Mouse (Mus musculus) forebrain, postnatal 0 days (tissue): Measurements from ENCODE around the gene Frmd4b. TPM values are rescaled to one million over a fixed set of nuclear protein-coding genes. Genes with fewer than 3 reads are reported as not detected.
"Not testable (repeated sequence)": the region's sequence is repeated elsewhere in the genome, so short reads cannot be mapped to it uniquely, and the experiment has no call there.

Experiments
- ATAC-seq: fragments of 200-750 bp; cut with Nextera tagmentation; 2 replicates; pipeline ENCODE4 v1.8.0; 2017; ENCODE audit warnings: mild to moderate bottlenecking, moderate library complexity
- DNase-seq: peaks from one replicate; pipeline ENCODE4 v3.0.0-alpha.2; 2015
- H3K27ac ChIP-seq: fragments of 300-500 bp; sonication (generic); 2 replicates; pipeline ENCODE4 v1.5.1; 2014; ENCODE audit warnings: low read depth, mild to moderate bottlenecking, antibody characterized with exemption, low read length, moderate library complexity, mixed read lengths
- H3K27me3 ChIP-seq: fragments of 300-500 bp; sonication (generic); 2 replicates; pipeline ENCODE4 v1.6.1; 2014; ENCODE audit warnings: mild to moderate bottlenecking, low read length, mixed read lengths; ENCODE audit not compliant: insufficient read depth
- H3K36me3 ChIP-seq: fragments of 300-500 bp; sonication (generic); 2 replicates; pipeline ENCODE4 v1.6.1; 2014; ENCODE audit warnings: mild to moderate bottlenecking, moderate library complexity; ENCODE audit not compliant: insufficient read depth
- H3K4me1 ChIP-seq: fragments of 300-500 bp; sonication (generic); 2 replicates; pipeline ENCODE4 v1.6.1; 2014; ENCODE audit warnings: antibody characterized with exemption; ENCODE audit not compliant: insufficient read depth
- H3K4me2 ChIP-seq: fragments of 300-500 bp; sonication (generic); 2 replicates; pipeline ENCODE4 v1.6.1; 2014; ENCODE audit warnings: low read depth, mild to moderate bottlenecking, moderate library complexity
- H3K4me3 ChIP-seq: fragments of 300-500 bp; sonication (generic); 2 replicates; pipeline ENCODE4 v1.5.1; 2014; ENCODE audit warnings: low read depth, low read length, mixed read lengths
- H3K9ac ChIP-seq: fragments of 300-500 bp; sonication (generic); 2 replicates; pipeline ENCODE4 v1.6.1; 2014; ENCODE audit warnings: mild to moderate bottlenecking
- H3K9me3 ChIP-seq: fragments of 300-500 bp; sonication (generic); 2 replicates; pipeline ENCODE4 v1.6.1; 2016; ENCODE audit warnings: low read length
- CTCF ChIP-seq: sonication (generic); IDR thresholded peaks from 2 replicates; pipeline ENCODE4 v1.5.1; 2016; ENCODE audit warnings: antibody characterized with exemption, control low read depth, low read depth
- WGBS: fragments of 180-500 bp; shearing (Covaris S2); extraction: QIAGEN DNeasy Blood & Tissue Kit; methylation state at CpG from one replicate; pipeline ENCODE4 v1.1.7; 2014; 5-methylcytosine and 5-hydroxymethylcytosine counted together
- polyA plus RNA-seq: library from polyadenylated mRNA; unstranded; fragments of >200 nt; fragmentation: Nextera tagmentation; extraction: Ambion mirVana; gene quantifications from 2 replicates; pipeline ENCODE4 v1.2.1, GENCODE M21; 2015
- total RNA-seq: library from RNA; depleted of rRNA; stranded (reverse); fragments of >200 nt; gene quantifications from 2 replicates; pipeline ENCODE4 v1.2.3, GENCODE M21; 2014

The Frmd4b gene
- total and polyA plus RNA-seq, 2 experiments from 2014 or later: 17.0 to 43.7 TPM

DNA sequence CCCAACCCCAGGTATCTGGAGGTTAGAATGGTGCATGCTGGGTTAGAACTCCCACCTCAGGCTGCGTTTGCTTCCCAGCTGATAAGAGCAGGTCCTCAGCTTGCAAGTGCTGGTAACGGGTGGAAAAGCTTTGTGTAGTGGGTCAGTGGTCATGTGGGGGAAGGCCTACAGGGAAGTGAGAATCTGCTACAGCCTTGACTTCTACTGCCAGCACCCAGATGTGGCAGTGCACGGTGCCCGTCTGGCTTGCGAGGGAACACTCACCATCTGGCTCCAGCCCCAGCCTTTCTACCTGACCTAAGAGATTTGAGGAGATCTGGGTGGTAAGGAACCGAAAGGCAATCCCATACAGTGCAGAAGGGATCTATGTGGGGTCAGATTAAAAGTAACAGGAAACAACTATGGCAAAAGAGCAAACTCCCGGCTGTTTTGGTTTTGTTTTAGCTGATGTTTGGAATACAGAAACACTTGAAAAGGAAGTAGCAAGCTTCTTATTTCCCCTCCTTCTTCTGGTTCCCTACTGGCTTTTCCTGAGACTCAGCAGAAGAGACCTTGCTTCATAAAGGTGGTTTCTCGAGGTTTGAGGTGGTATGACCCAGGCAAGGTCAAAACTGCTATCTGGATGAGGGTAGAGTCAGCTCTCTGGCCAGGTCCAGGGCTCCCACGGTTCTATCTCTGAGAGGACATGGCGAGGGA, 185.9 kb downstream of the Frmd4b start:
- H3K27ac ChIP-seq: no peak overlapping the region
- ATAC-seq: no peak
- no peaks in the 10 kb centered on the region for H3K4me1 ChIP-seq
- no peaks in the 10 kb centered on the region for H3K9me3 ChIP-seq
- H3K36me3 ChIP-seq: no peaks in the 10 kb centered on the region
- WGBS: 88% methylated on average over 10 of the region's 10 CpGs
- no peak overlapping the region for H3K4me3 ChIP-seq
- no peak for TF ChIP-seq CTCF
- H3K27me3 ChIP-seq: no peaks in the 10 kb centered on the region
- no peak for DNase-seq
- H3K4me2 ChIP-seq: no peak overlapping the region
- no peak overlapping the region for H3K9ac ChIP-seq

DNA sequence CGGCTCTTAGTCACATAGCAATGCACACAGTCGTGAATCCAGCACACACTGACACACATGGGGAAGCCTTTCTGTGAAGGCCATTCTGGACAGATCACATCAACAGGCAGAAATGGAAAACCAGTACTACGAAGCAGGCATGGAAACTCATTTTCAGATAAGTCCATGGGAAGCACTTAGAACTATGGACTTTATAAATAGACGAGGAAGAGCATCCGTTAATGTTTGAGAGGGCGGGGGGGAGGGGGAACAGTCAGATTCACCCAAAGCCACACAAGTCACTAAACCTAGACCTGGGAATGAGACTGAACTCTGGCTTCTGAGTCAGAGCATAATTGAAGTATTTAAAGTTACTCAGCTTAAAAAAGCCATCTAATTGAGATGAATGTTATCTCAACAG, 186.8 kb downstream of the Frmd4b start:
- no peaks in the 10 kb centered on the region for H3K36me3 ChIP-seq
- DNase-seq (no peak), ATAC-seq (no peak)
- H3K4me1 ChIP-seq: no peaks in the 10 kb centered on the region
- TF ChIP-seq CTCF: no peak
- no peaks in the 10 kb centered on the region for H3K9me3 ChIP-seq
- H3K4me3 ChIP-seq: no peak overlapping the region
- 76% methylated on average over 6 of the region's 6 CpGs for WGBS
- H3K9ac ChIP-seq: no peak overlapping the region
- H3K4me2 ChIP-seq: no peak overlapping the region
- H3K27ac ChIP-seq: no peak overlapping the region
- no peaks in the 10 kb centered on the region for H3K27me3 ChIP-seq

DNA sequence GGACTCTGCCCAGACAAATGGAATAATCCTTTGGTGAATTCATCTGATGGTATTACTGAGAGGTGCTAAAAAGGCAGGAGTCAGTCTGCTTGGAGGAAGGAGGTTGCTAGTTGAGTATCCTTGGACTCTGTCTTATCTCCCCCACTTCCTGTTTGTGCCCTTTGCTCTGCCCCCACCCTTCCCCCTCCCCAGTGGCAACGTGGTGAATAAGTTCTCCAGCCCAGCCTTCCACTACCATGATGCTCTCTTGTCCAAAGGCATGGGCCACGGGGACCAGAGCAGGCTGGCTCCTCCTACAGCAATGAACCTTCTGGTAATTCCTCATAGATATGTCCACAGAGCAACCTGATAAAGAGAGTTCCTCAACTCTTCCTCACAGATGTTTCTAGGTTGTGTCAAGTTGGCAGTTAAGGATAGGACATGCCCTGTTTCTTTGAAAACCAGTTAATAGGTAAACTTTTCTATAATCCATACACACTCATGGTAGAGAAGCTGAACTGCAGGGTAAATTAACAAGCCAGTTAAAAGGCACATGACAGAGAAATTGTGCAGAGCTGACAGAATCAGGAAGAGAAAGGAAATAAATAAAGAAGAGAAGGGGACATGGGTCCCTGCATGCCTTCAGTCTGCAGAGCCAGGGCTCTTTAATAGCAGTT, 187.5 kb downstream of the Frmd4b start:
- H3K4me1 ChIP-seq: no peaks in the 10 kb centered on the region
- no peak for TF ChIP-seq CTCF
- H3K4me3 ChIP-seq: no peak overlapping the region
- no peaks in the 10 kb centered on the region for H3K27me3 ChIP-seq
- H3K27ac ChIP-seq: no peak overlapping the region
- H3K4me2 ChIP-seq: no peak overlapping the region
- H3K9me3 ChIP-seq: no peaks in the 10 kb centered on the region
- ATAC-seq: no peak
- 51% methylated on average over 2 of the region's 2 CpGs for WGBS
- DNase-seq: no peak
- no peak overlapping the region for H3K9ac ChIP-seq
- no peaks in the 10 kb centered on the region for H3K36me3 ChIP-seq

DNA sequence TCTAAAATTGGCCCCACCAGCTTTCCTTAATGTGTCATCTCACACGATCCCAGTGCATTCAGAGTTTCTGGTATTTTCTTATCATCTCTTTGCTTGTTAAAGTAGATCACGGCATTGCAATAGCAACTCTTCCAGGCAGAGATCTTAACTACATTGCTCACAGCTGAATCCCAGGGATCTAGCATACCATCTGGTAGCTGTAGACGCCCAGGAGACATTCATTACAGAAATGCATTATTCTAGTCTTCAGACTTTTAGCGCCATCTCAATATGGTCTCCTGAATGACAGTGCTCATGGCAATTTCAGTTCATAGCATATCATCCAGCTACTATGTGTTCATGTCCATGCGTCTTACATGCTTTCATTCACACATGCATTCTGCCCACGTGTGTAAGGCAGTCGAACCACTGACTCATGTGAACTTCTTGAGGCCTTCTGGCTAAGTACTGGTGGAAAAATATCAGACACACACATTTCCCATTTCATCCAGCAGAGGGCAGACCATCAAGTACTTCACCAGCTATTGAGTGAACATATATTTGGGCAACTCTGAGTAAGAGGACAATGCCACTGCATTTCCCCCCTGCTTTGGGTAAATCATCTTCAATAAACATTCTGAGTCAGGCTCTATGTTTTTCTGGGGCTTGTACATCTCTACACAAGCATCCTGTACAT, 197.4 kb downstream of the Frmd4b start:
- peak; percentile 87 for TF ChIP-seq CTCF
- H3K27ac ChIP-seq: no peak overlapping the region
- DNase-seq (peak; percentile 84), ATAC-seq (peak; percentile 73)
- H3K27me3 ChIP-seq: no peaks in the 10 kb centered on the region
- no peaks in the 10 kb centered on the region for H3K9me3 ChIP-seq
- no peak overlapping the region for H3K4me3 ChIP-seq
- no peak overlapping the region for H3K4me2 ChIP-seq
- H3K4me1 ChIP-seq: no peaks in the 10 kb centered on the region
- no peaks in the 10 kb centered on the region for H3K36me3 ChIP-seq
- H3K9ac ChIP-seq: no peak overlapping the region
- 48% methylated on average over 7 of the region's 7 CpGs for WGBS

DNA sequence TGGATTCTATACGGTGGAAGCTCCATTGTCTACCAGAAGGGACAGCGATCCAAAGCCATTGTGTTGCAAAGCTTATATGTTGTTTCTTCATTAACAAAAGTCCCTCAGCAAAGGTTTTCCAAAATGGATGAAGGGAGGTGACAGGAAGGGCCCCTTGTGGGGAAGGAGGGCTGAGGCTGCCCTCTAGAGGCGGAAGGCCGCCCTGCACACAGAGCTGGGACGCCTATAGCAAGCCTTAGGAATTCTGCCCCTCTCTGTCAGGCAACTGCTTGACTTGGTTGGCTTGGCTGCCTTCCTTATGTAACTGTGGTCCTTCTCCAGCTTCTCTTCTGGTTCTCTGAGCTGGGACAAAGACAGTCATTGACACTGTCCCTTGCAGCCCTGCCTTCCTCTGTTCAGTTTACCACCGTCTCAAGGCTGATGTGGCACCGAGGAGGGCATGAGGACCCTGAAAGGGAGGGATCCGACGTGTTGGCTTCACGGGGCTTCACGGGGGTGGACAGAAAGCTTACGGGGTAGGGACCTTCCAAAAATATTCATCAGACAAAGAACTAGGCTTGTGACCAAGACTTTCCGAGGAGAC, 200.3 kb downstream of the Frmd4b start:
- H3K4me1 ChIP-seq: no peaks in the 10 kb centered on the region
- no peaks in the 10 kb centered on the region for H3K27me3 ChIP-seq
- no peak overlapping the region for H3K4me2 ChIP-seq
- H3K9me3 ChIP-seq: no peaks in the 10 kb centered on the region
- no peak overlapping the region for H3K9ac ChIP-seq
- no peak overlapping the region for H3K4me3 ChIP-seq
- no peak overlapping the region for H3K27ac ChIP-seq
- 50% methylated on average over 13 of the region's 13 CpGs for WGBS
- peak; percentile 82 for TF ChIP-seq CTCF
- ATAC-seq (0 out of 2 replicates have a peak, but pooled peaks have one; percentile 28), DNase-seq (peak; percentile 56)
- H3K36me3 ChIP-seq: no peaks in the 10 kb centered on the region

DNA sequence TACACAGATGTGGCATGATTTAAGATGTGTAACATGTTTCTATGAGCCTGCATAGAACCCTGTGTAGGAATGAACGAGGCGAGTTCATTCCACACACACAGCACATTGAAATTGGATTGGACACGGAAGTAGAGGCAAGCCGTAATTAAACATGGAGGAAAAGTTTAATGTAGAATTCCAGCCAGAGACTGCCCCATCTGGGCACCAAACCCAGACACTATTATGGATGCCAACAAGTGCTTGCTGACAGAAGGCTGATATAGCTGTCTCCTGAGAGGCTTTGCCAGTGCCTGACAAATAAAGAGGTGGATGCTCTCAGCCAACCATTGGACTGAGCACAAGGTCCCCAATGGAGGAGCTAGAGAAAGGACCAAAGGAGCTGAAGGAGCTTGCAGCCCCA, 201.8 kb downstream of the Frmd4b start:
- not testable (repeated sequence) for H3K27me3 ChIP-seq, H3K9ac ChIP-seq, H3K36me3 ChIP-seq, H3K4me3 ChIP-seq, H3K4me2 ChIP-seq, H3K9me3 ChIP-seq, H3K27ac ChIP-seq, H3K4me1 ChIP-seq
- DNase-seq (peak; percentile 55), ATAC-seq (peak; percentile 42)
- WGBS: 60% methylated on average over 4 of the region's 4 CpGs

DNA sequence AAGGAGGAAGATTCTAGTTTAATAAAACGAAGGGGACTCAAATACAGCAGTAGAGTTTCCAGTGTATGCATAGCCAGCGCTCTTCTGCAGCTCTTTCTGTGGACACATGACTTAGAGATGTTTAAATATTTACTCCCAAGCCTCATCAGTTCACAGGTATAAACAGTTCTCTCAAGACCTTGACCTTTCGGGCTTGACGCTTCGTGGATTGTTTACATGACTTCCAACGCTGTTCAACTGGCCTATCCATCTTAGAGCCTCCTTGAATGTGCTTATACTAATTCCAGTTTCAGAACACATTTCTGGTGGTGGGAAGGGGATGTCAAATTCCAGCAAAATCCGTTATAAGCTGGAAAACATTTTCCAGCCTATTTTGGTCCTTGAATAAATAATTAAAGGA, 203.9 kb downstream of the Frmd4b start:
- 91% methylated on average over 7 of the region's 7 CpGs for WGBS
- ATAC-seq: no peak
- no peak for DNase-seq
- H3K4me3 ChIP-seq: no peak overlapping the region
- no peak overlapping the region for H3K9ac ChIP-seq
- H3K27ac ChIP-seq: no peak overlapping the region
- no peaks in the 10 kb centered on the region for H3K36me3 ChIP-seq
- no peak for TF ChIP-seq CTCF
- H3K4me1 ChIP-seq: no peaks in the 10 kb centered on the region
- no peak overlapping the region for H3K4me2 ChIP-seq
- H3K9me3 ChIP-seq: no peaks in the 10 kb centered on the region
- H3K27me3 ChIP-seq: no peaks in the 10 kb centered on the region
